In the genomic region with DNA sequence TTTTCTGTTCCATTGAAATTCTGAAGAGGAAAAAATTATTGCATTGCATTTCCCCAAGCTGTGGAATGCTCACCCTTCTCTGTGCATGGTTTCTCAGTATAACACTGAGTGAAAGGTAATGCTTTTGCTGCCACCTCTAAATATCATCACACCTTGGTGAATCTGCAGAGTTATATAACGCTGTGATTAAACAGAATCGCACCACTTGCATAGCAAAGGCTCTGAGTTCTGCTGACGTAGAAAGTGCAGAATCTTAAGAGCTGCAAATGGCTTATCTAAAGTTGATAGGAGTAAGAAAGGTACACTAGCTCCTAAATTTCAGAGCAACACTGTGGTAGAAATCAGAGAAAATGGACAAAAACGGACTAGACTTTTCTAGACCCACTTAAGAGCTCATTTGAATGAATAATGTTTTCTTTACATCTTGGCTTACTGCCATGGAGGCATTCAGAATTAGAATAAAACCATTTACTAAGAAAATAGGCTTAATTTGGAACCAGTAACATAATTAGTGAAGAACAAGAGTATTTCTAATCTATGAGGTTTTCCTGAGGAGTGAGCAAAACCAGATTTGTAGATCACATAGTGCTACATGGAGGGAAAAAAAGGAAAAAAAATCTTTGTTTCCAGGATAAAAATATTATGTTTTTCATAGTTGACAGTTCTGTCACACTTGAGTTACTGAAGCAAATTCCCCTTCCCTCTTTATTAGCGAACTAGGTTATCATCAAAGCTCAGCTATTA, we compare ENCODE assay signal across 14 mouse cellular contexts.
"Had no signal": no experiment of that assay in that cellular context is flagged by ENCODE, and none has a peak within 500 bp of the region (broad histone marks: within the 10 kb centered on the region; RNA-seq: fewer than 3 reads in every experiment).

No protein-coding gene starts in this region.

- H3K9me3 ChIP-seq: limb, embryonic 15.5 days; liver, embryonic 13.5 days; midbrain, embryonic 15.5 days; neural tube, embryonic 12.5 days had no signal

- H3K27me3 ChIP-seq: limb, embryonic 15.5 days; liver, embryonic 13.5 days; midbrain, embryonic 15.5 days; neural tube, embryonic 12.5 days had no signal

- H3K4me2 ChIP-seq: limb, embryonic 15.5 days; liver, embryonic 13.5 days; midbrain, embryonic 15.5 days; neural tube, embryonic 12.5 days had no signal

- H3K36me3 ChIP-seq: limb, embryonic 15.5 days; liver, embryonic 13.5 days; midbrain, embryonic 15.5 days; neural tube, embryonic 12.5 days had no signal

- DNase-seq: kidney, adult 8-10 months; kidney, postnatal 25 days; layer of hippocampus, adult 9-11 months; layer of hippocampus, postnatal 36 days; liver, embryonic 13.5 days; liver, postnatal 0 days; lung, postnatal 36 days; right cerebral cortex, postnatal 25 days; thymus, adult 2 months; thymus, postnatal 25 days had no signal

- H3K9ac ChIP-seq: limb, embryonic 15.5 days; liver, embryonic 13.5 days; liver, postnatal 0 days; midbrain, embryonic 15.5 days; neural tube, embryonic 12.5 days had no signal

- H3K4me1 ChIP-seq: limb, embryonic 15.5 days; liver, embryonic 13.5 days; midbrain, embryonic 15.5 days; neural tube, embryonic 12.5 days had no signal

- H3K4me3 ChIP-seq: limb, embryonic 15.5 days; liver, embryonic 13.5 days; midbrain, embryonic 15.5 days; neural tube, embryonic 12.5 days had no signal

- ATAC-seq: intestine, postnatal 0 days; liver, postnatal 0 days; midbrain, embryonic 15.5 days had no signal

- H3K27ac ChIP-seq: limb, embryonic 15.5 days; liver, embryonic 13.5 days; midbrain, embryonic 15.5 days; neural tube, embryonic 12.5 days had no signal
